Mouse (Mus musculus): ENCODE measurements around the gene Gm14151.
"Not testable (repeated sequence)": the region's sequence is repeated elsewhere in the genome, so short reads cannot be mapped to it uniquely, and the experiment has no call there.

Gm14151 gene

DNA sequence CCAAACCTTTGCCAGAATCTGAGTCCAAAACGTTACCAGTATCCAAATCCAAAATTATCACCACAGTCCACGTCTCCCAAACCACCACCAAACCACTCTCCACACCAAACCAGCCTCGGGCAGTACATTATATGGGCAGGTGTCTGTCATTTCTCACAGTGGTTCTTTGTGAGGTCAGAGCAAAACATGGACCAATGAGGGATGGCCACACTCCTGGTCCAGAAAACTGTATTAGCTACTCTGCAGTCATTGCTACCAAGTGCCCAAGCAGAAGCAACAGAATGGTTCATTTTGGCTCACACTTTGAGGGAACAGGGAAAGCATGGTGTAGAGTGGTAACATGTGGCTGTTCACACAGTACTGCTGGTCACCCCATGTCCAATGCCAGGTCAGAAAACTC lies at the start of gene Gm14151:
Gene Gm14151, minus strand, starts transcription at position 101 of the 400 bp plus-strand sequence.
- not testable (repeated sequence) for DNase-seq (ENCODE audit: low read depth)

DNA sequence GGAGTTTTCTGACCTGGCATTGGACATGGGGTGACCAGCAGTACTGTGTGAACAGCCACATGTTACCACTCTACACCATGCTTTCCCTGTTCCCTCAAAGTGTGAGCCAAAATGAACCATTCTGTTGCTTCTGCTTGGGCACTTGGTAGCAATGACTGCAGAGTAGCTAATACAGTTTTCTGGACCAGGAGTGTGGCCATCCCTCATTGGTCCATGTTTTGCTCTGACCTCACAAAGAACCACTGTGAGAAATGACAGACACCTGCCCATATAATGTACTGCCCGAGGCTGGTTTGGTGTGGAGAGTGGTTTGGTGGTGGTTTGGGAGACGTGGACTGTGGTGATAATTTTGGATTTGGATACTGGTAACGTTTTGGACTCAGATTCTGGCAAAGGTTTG lies 5.8 kb upstream of the Gm14151 start, which contains the start of gene Gm14147:
Gene Gm14147, plus strand, starts transcription at position 301 of the 400 bp plus-strand sequence.
- DNase-seq (ENCODE audit: low read depth), result not testable (repeated sequence)

DNA sequence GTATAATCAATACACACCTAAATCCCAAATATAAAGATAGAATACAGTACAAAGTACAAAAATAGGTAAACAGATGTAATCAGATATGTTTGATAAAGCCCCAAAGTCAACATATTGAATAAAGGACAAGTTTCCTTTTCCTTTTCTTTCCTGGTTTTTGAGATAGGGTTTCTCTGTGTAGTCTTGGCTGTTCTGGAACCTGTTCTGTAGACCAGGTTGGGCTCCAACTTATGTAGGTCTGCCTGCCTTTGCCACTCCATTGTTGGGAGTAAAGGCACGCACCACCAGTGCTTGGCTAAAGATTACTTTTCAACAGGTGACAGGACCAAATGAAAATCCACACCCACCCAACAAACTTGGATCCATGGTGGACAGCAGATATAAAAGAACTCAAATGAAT lies 35.5 kb downstream of the Gm14151 start:
- DNase-seq (ENCODE audit: low read depth), result no peak

DNA sequence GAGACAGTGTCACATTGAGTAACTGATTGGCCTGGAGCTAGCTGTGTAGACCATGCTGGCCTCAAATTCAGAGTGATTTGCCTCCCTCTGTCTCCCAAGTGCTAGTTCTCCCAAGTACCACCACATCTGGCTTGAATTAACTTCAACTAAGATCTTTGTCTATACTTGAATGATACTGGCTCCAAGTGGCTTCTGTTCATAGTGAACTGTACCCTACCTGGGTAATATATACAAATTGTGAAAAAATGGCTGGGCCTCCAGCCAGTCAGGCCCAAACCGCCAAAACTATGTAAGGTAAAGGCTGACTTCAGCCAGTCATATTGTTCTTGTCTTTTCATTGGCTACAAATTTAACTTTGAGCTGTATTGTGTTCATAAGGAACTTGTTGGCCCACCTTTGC lies 51.7 kb downstream of the Gm14151 start:
- no peak for DNase-seq (ENCODE audit: low read depth)

DNA sequence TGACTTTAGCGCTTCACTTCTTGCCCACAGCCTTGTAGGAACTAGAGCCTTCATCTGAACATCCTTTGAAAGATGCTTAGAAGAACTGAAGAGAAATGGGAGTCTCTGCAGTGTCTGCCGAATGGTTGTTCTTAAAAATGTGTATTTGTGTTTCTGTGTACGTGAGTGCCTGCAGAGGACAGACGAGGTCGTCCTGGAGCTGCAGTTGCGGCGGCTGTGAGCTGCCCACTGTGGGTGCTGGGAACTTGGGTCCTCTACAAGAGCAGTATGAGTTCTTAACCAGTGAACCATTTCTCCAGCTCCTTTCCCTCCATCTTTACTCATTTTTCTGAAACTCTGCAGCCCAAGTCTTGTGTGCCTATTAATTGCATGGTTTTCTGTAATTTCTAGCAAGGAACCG lies 52.4 kb downstream of the Gm14151 start:
- DNase-seq (ENCODE audit: low read depth), result no peak

DNA sequence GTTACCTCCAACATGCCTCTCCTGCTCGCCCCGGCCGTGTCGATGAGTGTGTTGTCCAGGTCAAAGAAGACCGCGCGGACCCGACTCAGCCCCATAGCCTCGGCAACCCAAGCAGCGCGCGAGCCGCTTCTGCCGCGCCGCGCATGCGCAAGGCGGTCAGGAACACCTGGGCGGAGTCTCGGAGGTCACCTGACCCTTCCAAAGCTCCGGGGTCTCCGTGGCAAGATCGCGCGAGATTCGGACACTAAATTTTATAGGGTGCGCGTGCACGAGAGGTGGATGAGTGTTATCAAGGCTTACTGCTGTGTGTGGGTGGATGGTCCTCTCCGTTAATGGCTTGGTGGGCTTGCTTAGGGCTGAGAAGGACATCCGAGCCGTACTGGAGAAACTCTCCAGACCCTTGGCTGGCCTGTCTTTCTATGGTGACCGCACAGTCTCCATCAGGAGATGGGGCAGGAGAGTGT lies 52.9 kb downstream of the Gm14151 start, which contains the start of the genes Ninl and Nanp:
Gene Ninl, minus strand, starts transcription at position 151 of the 464 bp plus-strand sequence.
Gene Nanp, minus strand, starts transcription at position 167 of the 464 bp plus-strand sequence.
- peak; percentile 89 for DNase-seq (ENCODE audit: low read depth)

DNA sequence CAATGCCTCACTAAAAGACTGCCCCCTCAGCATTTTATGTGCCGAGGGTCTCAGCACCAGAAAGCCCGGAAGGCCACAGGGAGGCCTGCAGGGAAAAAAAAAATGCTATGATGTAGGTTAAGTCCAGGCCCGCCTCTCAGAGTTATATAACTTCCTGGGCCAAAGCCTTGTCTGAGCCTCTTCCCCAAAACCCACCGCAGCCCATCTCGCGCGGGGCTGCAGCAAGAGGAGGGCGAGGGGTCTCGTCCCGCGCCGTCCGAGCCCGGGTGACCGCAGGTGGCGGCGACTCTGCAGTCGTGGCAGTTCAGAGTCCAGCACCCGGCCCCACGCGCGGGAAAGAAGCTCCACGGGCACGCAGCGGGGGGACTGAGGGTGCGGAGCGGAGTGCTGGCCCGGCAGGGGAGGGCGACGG lies 53.3 kb downstream of the Gm14151 start:
- DNase-seq (ENCODE audit: low read depth), result peak; percentile 16

DNA sequence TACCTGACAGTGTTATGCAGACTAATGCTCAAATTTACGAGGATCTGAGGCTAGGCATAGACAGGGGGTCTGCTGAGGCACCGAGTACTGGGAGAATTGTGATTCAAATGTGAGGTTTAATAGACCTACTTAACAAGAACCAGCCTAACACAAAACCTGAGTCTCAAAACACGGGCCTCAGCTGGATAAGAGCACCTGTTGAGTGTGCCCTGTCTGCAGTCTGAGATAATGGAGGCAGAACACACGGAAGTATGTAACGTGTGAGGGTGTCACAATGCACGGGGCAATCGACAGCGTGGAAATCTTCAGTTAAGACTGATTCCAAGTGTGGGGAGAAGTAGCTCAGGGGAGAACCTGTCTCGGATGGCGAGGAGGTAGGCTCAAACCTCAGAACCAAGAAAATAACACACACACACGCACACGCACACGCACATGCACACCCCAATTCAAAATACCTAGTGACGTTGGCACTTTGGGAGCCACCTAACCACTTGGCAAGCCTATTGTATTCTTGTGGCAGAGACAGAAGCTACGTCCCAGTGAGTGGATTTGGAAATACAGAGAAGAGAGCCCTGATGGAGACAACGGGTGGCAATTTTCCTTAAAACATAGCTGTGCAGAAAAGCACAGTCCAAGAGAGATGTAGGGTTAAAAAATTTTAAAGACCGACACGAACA lies 54.1 kb downstream of the Gm14151 start:
- peak; percentile 78 for DNase-seq (ENCODE audit: low read depth)

DNA sequence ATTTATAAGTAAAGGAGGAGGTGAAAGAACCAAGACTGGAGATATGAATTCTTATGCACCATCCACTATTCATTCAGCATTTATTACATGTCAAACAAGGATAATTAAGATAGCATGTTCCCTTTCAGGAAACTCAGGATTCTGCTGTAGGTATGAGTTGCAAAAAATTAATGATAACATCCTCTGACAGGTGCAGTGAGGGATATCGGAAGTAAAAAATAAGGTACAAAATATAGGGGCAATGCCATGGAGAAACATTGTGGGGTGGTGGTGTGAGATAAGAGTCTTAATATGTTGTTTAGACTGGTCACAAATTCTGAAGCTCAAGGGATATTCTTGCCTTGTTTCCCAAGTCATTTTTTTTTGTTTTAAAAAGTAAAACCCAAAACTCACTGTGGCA lies 54.9 kb downstream of the Gm14151 start:
- peak; percentile 37 for DNase-seq (ENCODE audit: low read depth)

Measured in c-Kit-positive CD71-positive TER-119-negative erythroid progenitor cells, embryonic 14.5 days (primary cell).